In the genomic region with DNA sequence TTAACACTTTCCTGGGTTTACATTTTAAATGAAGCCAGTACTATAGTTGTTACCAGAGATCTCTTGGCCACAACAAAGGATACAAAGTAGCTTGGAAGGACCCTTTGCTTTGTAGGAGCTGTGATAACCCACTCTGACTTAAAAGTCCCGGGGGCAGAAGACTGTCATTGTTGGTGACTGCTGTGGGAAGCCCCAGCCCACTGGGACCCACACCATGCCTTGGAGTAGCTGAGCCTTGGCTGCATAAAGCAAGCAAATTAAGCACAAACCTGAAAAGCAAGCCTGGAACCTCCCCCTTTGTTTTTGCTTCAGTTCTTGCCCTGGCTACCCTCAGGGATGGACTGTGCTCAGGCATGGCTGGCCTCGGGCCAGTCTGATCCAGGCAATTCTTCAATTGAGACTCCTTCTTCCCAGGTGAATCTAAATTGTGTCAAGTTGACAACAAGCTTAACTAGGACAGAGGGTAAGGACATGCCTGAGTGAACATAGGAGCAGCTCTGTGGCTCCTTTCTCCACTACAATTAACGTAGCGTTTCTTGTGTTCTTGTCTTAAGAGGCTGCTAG, we compare ENCODE assay signal across 17 mouse cellular contexts. TPM values are rescaled to one million over a fixed set of nuclear protein-coding genes. Genes with fewer than 3 reads are reported as not detected.
A peak's percentile ranks its signal among the peaks of the same experiment; 100 is the strongest.
DNase-seq lines count a peak whose midpoint lies in the region; ATAC-seq and TF ChIP-seq lines count a peak whose summit lies in the region.
"Had no signal": no experiment of that assay in that cellular context is flagged by ENCODE, and none has a peak within 500 bp of the region (broad histone marks: within the 10 kb centered on the region; RNA-seq: fewer than 3 reads in every experiment).

No protein-coding gene starts in this region.

- no peak for ATAC-seq in hindbrain, postnatal 0 days
- no peak for ATAC-seq in hindbrain, embryonic 11.5 days (ENCODE audit: low FRiP score)
- peak; percentile 67 for ATAC-seq in kidney, embryonic 15.5 days (replicated peaks; ENCODE audit: low FRiP score)
- no peak for ATAC-seq in megakaryocyte-erythroid progenitor cell, adult 5-6 weeks (replicated peaks; ENCODE audit: low FRiP score, low TSS enrichment, poor library complexity, severe bottlenecking)
- ATAC-seq: intestine, embryonic 15.5 days; liver, embryonic 12.5 days had no signal

- no peak for TF ChIP-seq CTCF in hindbrain, postnatal 0 days (IDR thresholded peaks at IDR 0.05; ENCODE audit: low read depth)

- H3K4me2 ChIP-seq in hindbrain, postnatal 0 days (ENCODE audit: low read depth, low read length) = no peak overlapping the region
- H3K4me2 ChIP-seq in hindbrain, embryonic 11.5 days (replicated peaks; ENCODE audit: low read depth, low read length) = no peak overlapping the region
- no peak overlapping the region for H3K4me2 ChIP-seq in kidney, embryonic 15.5 days
- H3K4me2 ChIP-seq: forebrain, embryonic 12.5 days; intestine, embryonic 15.5 days; liver, embryonic 12.5 days; lung, embryonic 14.5 days; midbrain, embryonic 11.5 days; neural tube, embryonic 12.5 days had no signal

- no peaks in the 10 kb centered on the region for H3K27me3 ChIP-seq in hindbrain, postnatal 0 days (ENCODE audit: insufficient read depth, low read length)
- H3K27me3 ChIP-seq in hindbrain, embryonic 11.5 days (ENCODE audit: control insufficient read depth, insufficient read depth, low read length) = no peaks in the 10 kb centered on the region
- H3K27me3 ChIP-seq in kidney, embryonic 15.5 days = no peaks in the 10 kb centered on the region
- H3K27me3 ChIP-seq: forebrain, embryonic 12.5 days; intestine, embryonic 15.5 days; liver, embryonic 12.5 days; neural tube, embryonic 12.5 days had no signal

- no peaks in the 10 kb centered on the region for H3K4me1 ChIP-seq in hindbrain, postnatal 0 days (ENCODE audit: insufficient read depth, low read length)
- no peaks in the 10 kb centered on the region for H3K4me1 ChIP-seq in hindbrain, embryonic 11.5 days (replicated peaks; ENCODE audit: control insufficient read depth, insufficient read depth, low read length)
- H3K4me1 ChIP-seq in kidney, embryonic 15.5 days = peaks cover 9% of the 10 kb centered on the region
- H3K4me1 ChIP-seq: forebrain, embryonic 12.5 days; intestine, embryonic 15.5 days; neural tube, embryonic 12.5 days had no signal

- H3K27ac ChIP-seq in hindbrain, postnatal 0 days = no peak overlapping the region
- H3K27ac ChIP-seq in hindbrain, embryonic 11.5 days (ENCODE audit: low read depth, low read length) = no peak overlapping the region
- H3K27ac ChIP-seq in kidney, embryonic 15.5 days = peak overlapping the region; percentile 75
- H3K27ac ChIP-seq: forebrain, embryonic 12.5 days; intestine, embryonic 15.5 days; left cerebral cortex, adult 2 months; liver, embryonic 12.5 days; neural tube, embryonic 12.5 days had no signal

- H3K9ac ChIP-seq in hindbrain, postnatal 0 days (replicated peaks; ENCODE audit: low read length) = no peak overlapping the region
- H3K9ac ChIP-seq in hindbrain, embryonic 11.5 days (ENCODE audit: low read depth, low read length) = no peak overlapping the region
- no peak overlapping the region for H3K9ac ChIP-seq in kidney, embryonic 15.5 days
- H3K9ac ChIP-seq: forebrain, embryonic 12.5 days; intestine, embryonic 15.5 days; liver, embryonic 12.5 days; lung, embryonic 14.5 days; neural tube, embryonic 12.5 days had no signal

- H3K4me3 ChIP-seq in hindbrain, postnatal 0 days (ENCODE audit: low read length) = no peak overlapping the region
- H3K4me3 ChIP-seq in hindbrain, embryonic 11.5 days (ENCODE audit: low read depth, low read length) = no peak overlapping the region
- no peak overlapping the region for H3K4me3 ChIP-seq in kidney, embryonic 15.5 days (replicated peaks)
- H3K4me3 ChIP-seq: forebrain, embryonic 12.5 days; intestine, embryonic 15.5 days; left cerebral cortex, adult 2 months; liver, embryonic 12.5 days; neural tube, embryonic 12.5 days had no signal

- peak; percentile 8 for DNase-seq in cerebellum, adult 11-12 months
- DNase-seq in cerebellum, adult 11 months = no peak
- peak; percentile 10 for DNase-seq in hindbrain, postnatal 0 days (ENCODE audit: low spot score)
- DNase-seq in hindbrain, embryonic 11.5 days (ENCODE audit: low spot score) = no peak
- no peak for DNase-seq in thymus, postnatal 25 days
- DNase-seq in adrenal gland, postnatal 25 days = no peak

- WGBS in hindbrain, postnatal 0 days = 48% methylated on average over 4 of the region's 4 CpGs
- 72% methylated on average over 4 of the region's 4 CpGs for WGBS in hindbrain, embryonic 11.5 days
- WGBS in kidney, embryonic 15.5 days = 44% methylated on average over 4 of the region's 4 CpGs

- H3K36me3 ChIP-seq in hindbrain, postnatal 0 days (ENCODE audit: insufficient read depth, low read length) = peaks cover 11% of the 10 kb centered on the region; the same call in 1 of the 2 replicates
- no peaks in the 10 kb centered on the region for H3K36me3 ChIP-seq in hindbrain, embryonic 11.5 days (ENCODE audit: control insufficient read depth, insufficient read depth, low read length)
- peaks cover 6% of the 10 kb centered on the region for H3K36me3 ChIP-seq in kidney, embryonic 15.5 days
- H3K36me3 ChIP-seq: forebrain, embryonic 12.5 days had no signal

- H3K9me3 ChIP-seq in hindbrain, postnatal 0 days (ENCODE audit: low read length) = no peaks in the 10 kb centered on the region
- H3K9me3 ChIP-seq in hindbrain, embryonic 11.5 days (ENCODE audit: control insufficient read depth, low read length) = no peaks in the 10 kb centered on the region
- no peaks in the 10 kb centered on the region for H3K9me3 ChIP-seq in kidney, embryonic 15.5 days (replicated peaks)
- H3K9me3 ChIP-seq: forebrain, embryonic 12.5 days; intestine, embryonic 15.5 days; liver, embryonic 12.5 days; neural tube, embryonic 12.5 days had no signal

RNA-seq across cellular contexts. Expression of gene Mfsd9, which starts 21.1 kb away (rescaled TPM):
- 10.7 and 12.9 TPM in 2 replicates for total RNA-seq in hindbrain, postnatal 0 days (2014; rRNA removed)
- 4.9 and 5.5 TPM in 2 replicates for polyA plus RNA-seq in hindbrain, postnatal 0 days (2015; fragmentation: Nextera tagmentation; extraction: Ambion mirVana)
- 3.2 and 4.3 TPM in 2 replicates for polyA plus RNA-seq in hindbrain, embryonic 11.5 days (2014; fragmentation: Nextera tagmentation; extraction: Ambion mirVana)
- 3.9 and 5.1 TPM in 2 replicates for polyA plus RNA-seq in kidney, embryonic 15.5 days (2015; fragmentation: Nextera tagmentation; extraction: Ambion mirVana)
- total RNA-seq in megakaryocyte-erythroid progenitor cell, adult 5-6 weeks (2014; fragmentation: Nextera tagmentation) = 1.8 and 2.1 TPM in 2 replicates
- total RNA-seq in megakaryocyte-erythroid progenitor cell, adult 5-6 weeks (2017) = 1.7 and 4.7 TPM in 2 replicates
- total RNA-seq in adrenal gland, postnatal 25 days (2021) = 2.9 and 5.3 TPM in 2 replicates

RNA-seq across cellular contexts. Expression of gene Tmem182, which starts 36.0 kb away (rescaled TPM):
- total RNA-seq in hindbrain, postnatal 0 days (2014; rRNA removed) = 0.05 and 1.2 TPM in 2 replicates
- 0.29 and 0.31 TPM in 2 replicates for polyA plus RNA-seq in hindbrain, postnatal 0 days (2015; fragmentation: Nextera tagmentation; extraction: Ambion mirVana)
- not detected in 2 replicates for polyA plus RNA-seq in hindbrain, embryonic 11.5 days (2014; fragmentation: Nextera tagmentation; extraction: Ambion mirVana)
- 1.2 and 1.5 TPM in 2 replicates for polyA plus RNA-seq in kidney, embryonic 15.5 days (2015; fragmentation: Nextera tagmentation; extraction: Ambion mirVana)
- total RNA-seq in megakaryocyte-erythroid progenitor cell, adult 5-6 weeks (2014; fragmentation: Nextera tagmentation) = not detected in 2 replicates
- total RNA-seq in megakaryocyte-erythroid progenitor cell, adult 5-6 weeks (2017) = not detected in 2 replicates
- total RNA-seq in adrenal gland, postnatal 25 days (2021) = 0.76 and 1.4 TPM in 2 replicates
- total RNA-seq: hematopoietic stem cell, adult 5-6 weeks; monocyte, adult 5-6 weeks had no signal
- polyA plus RNA-seq: liver, embryonic 12.5 days; midbrain, embryonic 11.5 days had no signal

Comparison
In these comparisons a context has a peak if more than half of its experiments do, and no peak if none do; other contexts are left out.
1. DNase-seq: peak in cerebellum, adult 11-12 months (single experiment) and hindbrain, postnatal 0 days (single experiment); none in cerebellum, adult 11 months (single experiment), hindbrain, embryonic 11.5 days (single experiment), thymus, postnatal 25 days (single experiment) and adrenal gland, postnatal 25 days (single experiment).